Mouse (Mus musculus): ENCODE results near the gene Ptprg.
"Not testable (repeated sequence)": the region's sequence is repeated elsewhere in the genome, so short reads cannot be mapped to it uniquely, and the experiment has no call there.

The Ptprg gene

GRCm38 (mm10) chr14:11902794-11903193 lies 349.5 kb downstream of the Ptprg start:
- no peak for DNase-seq

GRCm38 (mm10) chr14:11906130-11906675 lies 352.9 kb downstream of the Ptprg start:
- no peak for DNase-seq

GRCm38 (mm10) chr14:11912253-11912652 lies 358.9 kb downstream of the Ptprg start:
- DNase-seq, result no peak

GRCm38 (mm10) chr14:11917225-11917624 lies 363.9 kb downstream of the Ptprg start:
- no peak for DNase-seq

- DNase-seq, result no peak
These were observed 375.2 kb downstream of the Ptprg start for GRCm38 (mm10) chr14:11928545-11928944.

GRCm38 (mm10) chr14:11932517-11932916 lies 379.2 kb downstream of the Ptprg start:
- no peak for DNase-seq

- no peak for DNase-seq
These were observed 381.2 kb downstream of the Ptprg start for GRCm38 (mm10) chr14:11934556-11934955.

GRCm38 (mm10) chr14:11935281-11935680 lies 381.9 kb downstream of the Ptprg start:
- no peak for DNase-seq

GRCm38 (mm10) chr14:11935698-11936097 lies 382.4 kb downstream of the Ptprg start:
- no peak for DNase-seq

GRCm38 (mm10) chr14:11938912-11939311 lies 385.6 kb downstream of the Ptprg start:
- no peak for DNase-seq

GRCm38 (mm10) chr14:11941989-11942514 lies 388.7 kb downstream of the Ptprg start:
- DNase-seq, result no peak

GRCm38 (mm10) chr14:11950379-11950778 lies 397.0 kb downstream of the Ptprg start:
- no peak for DNase-seq

- no peak for DNase-seq
These were observed 401.9 kb downstream of the Ptprg start for GRCm38 (mm10) chr14:11955020-11955882.

GRCm38 (mm10) chr14:11960269-11961121 lies 407.2 kb downstream of the Ptprg start:
- peak; percentile 16 for DNase-seq

GRCm38 (mm10) chr14:11962101-11962500 lies 408.8 kb downstream of the Ptprg start:
- DNase-seq, result no peak

- no peak for DNase-seq
These were observed 409.2 kb downstream of the Ptprg start for GRCm38 (mm10) chr14:11962561-11962960.

GRCm38 (mm10) chr14:11963791-11964190 lies 410.5 kb downstream of the Ptprg start:
- no peak for DNase-seq

- not testable (repeated sequence) for DNase-seq
These were observed 411.0 kb downstream of the Ptprg start for GRCm38 (mm10) chr14:11964326-11964725.

- DNase-seq, result no peak
These were observed 412.5 kb downstream of the Ptprg start for GRCm38 (mm10) chr14:11965878-11966277.

GRCm38 (mm10) chr14:11981764-11982163 lies 428.4 kb downstream of the Ptprg start:
- DNase-seq, result no peak

- no peak for DNase-seq
These were observed 429.7 kb downstream of the Ptprg start for GRCm38 (mm10) chr14:11983031-11983430.

GRCm38 (mm10) chr14:11984086-11984485 lies 430.8 kb downstream of the Ptprg start:
- no peak for DNase-seq

GRCm38 (mm10) chr14:11988975-11989374 lies 435.6 kb downstream of the Ptprg start:
- DNase-seq, result no peak
